Mouse (Mus musculus) CH12.LX (cell line): Measurements from ENCODE around the gene Myo1c. TPM values are rescaled to one million over a fixed set of nuclear protein-coding genes. Genes with fewer than 3 reads are reported as not detected.

Experiments
- DNase-seq: peaks from one replicate; pipeline ENCODE4 v3.0.0-alpha.2; 2013; ENCODE audit errors: extremely low read depth
- H3K27ac ChIP-seq: 2 replicates; pipeline ENCODE4 v1.5.1; 2012; ENCODE audit warnings: low read depth, mild to moderate bottlenecking, control low read depth, moderate library complexity; ENCODE audit not compliant: insufficient read depth
- H3K27me3 ChIP-seq: replicated peaks from 2 replicates; pipeline ENCODE3; 2012; ENCODE audit warnings: inconsistent platforms
- H3K36me3 ChIP-seq, 2 experiments: replicated peaks in 1 of 2; 2 replicates each; pipeline versions ENCODE3 to v1.6.1; 2012; ENCODE audit warnings: inconsistent platforms in 1 of 2, low read length in 1 of 2, mild to moderate bottlenecking in 1 of 2, mixed read lengths in 1 of 2, moderate library complexity in 1 of 2; ENCODE audit not compliant: control insufficient read depth in 1 of 2, insufficient read depth in 1 of 2
- H3K4me1 ChIP-seq, 2 experiments: 2 replicates each; pipeline ENCODE4 v1.6.1; 2012; ENCODE audit warnings: inconsistent platforms in 1 of 2, moderate library complexity in 1 of 2; ENCODE audit not compliant: insufficient read depth in 2 of 2, control insufficient read depth in 1 of 2
- H3K4me2 ChIP-seq: 2 replicates; pipeline ENCODE4 v1.6.1; 2012; ENCODE audit warnings: low read depth, mild to moderate bottlenecking, control low read depth; ENCODE audit not compliant: poor library complexity, insufficient read depth, severe bottlenecking
- H3K4me3 ChIP-seq, 3 experiments: fragments of 150-350 bp in 1 of 3; sonication (generic) in 1 of 3; replicated peaks in 1 of 3; 2 replicates each; pipeline versions ENCODE3 to v1.5.1; 2011 to 2012; ENCODE audit warnings: low read depth in 2 of 3, low read length in 2 of 3, mild to moderate bottlenecking in 2 of 3, moderate library complexity in 2 of 3, control low read depth in 1 of 3, improper control_type of control experiment in 1 of 3, inconsistent platforms in 1 of 3, mixed read lengths in 1 of 3; ENCODE audit not compliant: poor library complexity in 1 of 3
- H3K79me2 ChIP-seq: replicated peaks from 2 replicates; pipeline ENCODE4 v1.6.1; 2012; ENCODE audit warnings: mild to moderate bottlenecking, moderate library complexity; ENCODE audit not compliant: control insufficient read depth, poor library complexity, insufficient read depth, severe bottlenecking; ENCODE audit errors: extremely low read depth
- H3K9ac ChIP-seq: 2 replicates; pipeline ENCODE4 v1.6.1; 2012; ENCODE audit warnings: low read depth, mild to moderate bottlenecking, control low read depth, moderate library complexity; ENCODE audit not compliant: insufficient read depth
- H3K9me3 ChIP-seq: replicated peaks from 2 replicates; pipeline ENCODE3; 2012; ENCODE audit warnings: low read length, inconsistent platforms, mixed read lengths
- BHLHE40 ChIP-seq: IDR thresholded peaks from 2 replicates; pipeline ENCODE4 v1.6.1; 2011; ENCODE audit warnings: mild to moderate bottlenecking, low read depth, low read length, improper control_type of control experiment
- CHD1 ChIP-seq: IDR thresholded peaks from 2 replicates; pipeline ENCODE4 v1.6.1; 2012; ENCODE audit warnings: low read depth, low read length, improper control_type of control experiment, inconsistent platforms
- CHD2 ChIP-seq: IDR thresholded peaks from 2 replicates; pipeline ENCODE4 v1.6.1; 2011; ENCODE audit warnings: low read length, improper control_type of control experiment
- CTCF ChIP-seq, 2 experiments: IDR thresholded peaks in 1 of 2; conservative IDR thresholded peaks in 1 of 2; 2 replicates each; pipeline ENCODE4 v1.5.1; 2011 to 2012; ENCODE audit warnings: low read depth in 2 of 2, low read length in 2 of 2, improper control_type of control experiment in 1 of 2, inconsistent platforms in 1 of 2, mild to moderate bottlenecking in 1 of 2, moderate library complexity in 1 of 2
- E2F4 ChIP-seq: IDR thresholded peaks from 2 replicates; pipeline ENCODE4 v1.6.1; 2011; ENCODE audit warnings: low read depth, low read length, improper control_type of control experiment; ENCODE audit not compliant: insufficient replicate concordance
- ELF1 ChIP-seq: IDR thresholded peaks from 2 replicates; pipeline ENCODE4 v1.6.1; 2014; ENCODE audit warnings: low read depth, mild to moderate bottlenecking, inconsistent platforms, low read length, improper control_type of control experiment
- EP300 ChIP-seq: IDR thresholded peaks from 2 replicates; pipeline ENCODE4 v1.6.1; 2011; ENCODE audit warnings: low read length, improper control_type of control experiment
- ETS1 ChIP-seq: conservative IDR thresholded peaks from 2 replicates; pipeline ENCODE4 v1.6.1; 2012; ENCODE audit warnings: low read depth, mild to moderate bottlenecking, inconsistent platforms, low read length, improper control_type of control experiment, moderate library complexity
- GABPA ChIP-seq: IDR thresholded peaks from 2 replicates; pipeline ENCODE4 v1.6.1; 2012; ENCODE audit warnings: low read depth, low read length, improper control_type of control experiment, inconsistent platforms; ENCODE audit not compliant: insufficient replicate concordance
- HCFC1 ChIP-seq: IDR thresholded peaks from 2 replicates; pipeline ENCODE4 v1.6.1; 2012; ENCODE audit warnings: low read depth, mild to moderate bottlenecking, inconsistent platforms, low read length, improper control_type of control experiment
- IRF4 ChIP-seq: IDR thresholded peaks from 2 replicates; pipeline ENCODE4 v1.6.1; 2014; ENCODE audit warnings: low read depth, mild to moderate bottlenecking, inconsistent platforms, low read length, improper control_type of control experiment
- JUN ChIP-seq: IDR thresholded peaks from 2 replicates; pipeline ENCODE4 v1.6.1; 2011; ENCODE audit warnings: low read depth, mild to moderate bottlenecking, low read length, improper control_type of control experiment, moderate library complexity; ENCODE audit not compliant: insufficient read depth
- JUND ChIP-seq: conservative IDR thresholded peaks from 2 replicates; pipeline ENCODE4 v1.6.1; 2011; ENCODE audit warnings: low read depth, low read length, improper control_type of control experiment
- KAT2A ChIP-seq: IDR thresholded peaks from 2 replicates; pipeline ENCODE4 v1.6.1; 2012; ENCODE audit warnings: low read length, improper control_type of control experiment, inconsistent platforms; ENCODE audit not compliant: insufficient replicate concordance
- MAFK ChIP-seq: IDR thresholded peaks from 2 replicates; pipeline ENCODE4 v1.6.1; 2011; ENCODE audit warnings: low read length, improper control_type of control experiment; ENCODE audit not compliant: insufficient replicate concordance
- MAX ChIP-seq: IDR thresholded peaks from 2 replicates; pipeline ENCODE4 v1.6.1; 2011; ENCODE audit warnings: low read length, improper control_type of control experiment
- MAZ ChIP-seq: IDR thresholded peaks from 2 replicates; pipeline ENCODE4 v1.6.1; 2012; ENCODE audit warnings: low read depth, mild to moderate bottlenecking, inconsistent platforms, low read length, improper control_type of control experiment, moderate library complexity
- MEF2A ChIP-seq: IDR thresholded peaks from 2 replicates; pipeline ENCODE4 v1.6.1; 2014; ENCODE audit warnings: low read depth, mild to moderate bottlenecking, inconsistent platforms, low read length, improper control_type of control experiment, borderline replicate concordance
- MXI1 ChIP-seq: IDR thresholded peaks from 2 replicates; pipeline ENCODE4 v1.6.1; 2011; ENCODE audit warnings: mild to moderate bottlenecking, low read depth, low read length, improper control_type of control experiment
- MYC ChIP-seq: IDR thresholded peaks from 2 replicates; pipeline ENCODE4 v1.6.1; 2011; ENCODE audit warnings: low read depth, mild to moderate bottlenecking, improper control_type of control experiment, low read length
- NRF1 ChIP-seq: IDR thresholded peaks from 2 replicates; pipeline ENCODE4 v1.6.1; 2014; ENCODE audit warnings: low read depth, mild to moderate bottlenecking, inconsistent platforms, low read length, improper control_type of control experiment, moderate library complexity
- PAX5 ChIP-seq: IDR thresholded peaks from 2 replicates; pipeline ENCODE4 v1.6.1; 2012; ENCODE audit warnings: low read length, inconsistent platforms, mixed read lengths
- POLR2AphosphoS2 ChIP-seq: IDR thresholded peaks from 2 replicates; pipeline ENCODE4 v1.6.1; 2011; ENCODE audit warnings: low read depth, low read length, improper control_type of control experiment
- RAD21 ChIP-seq: IDR thresholded peaks from 2 replicates; pipeline ENCODE4 v1.6.1; 2011; ENCODE audit warnings: low read depth, mild to moderate bottlenecking, low read length, improper control_type of control experiment, moderate library complexity
- RCOR1 ChIP-seq: conservative IDR thresholded peaks from 2 replicates; pipeline ENCODE4 v1.6.1; 2012; ENCODE audit warnings: low read depth, mild to moderate bottlenecking, inconsistent platforms, low read length, improper control_type of control experiment
- SIN3A ChIP-seq: IDR thresholded peaks from 2 replicates; pipeline ENCODE4 v1.6.1; 2012; ENCODE audit warnings: low read length, improper control_type of control experiment, inconsistent platforms
- TBP ChIP-seq: conservative IDR thresholded peaks from 2 replicates; pipeline ENCODE4 v1.6.1; 2011; ENCODE audit warnings: low read depth, low read length, improper control_type of control experiment
- UBTF ChIP-seq: IDR thresholded peaks from 2 replicates; pipeline ENCODE4 v1.6.1; 2012; ENCODE audit warnings: low read depth, mild to moderate bottlenecking, inconsistent platforms, low read length, improper control_type of control experiment, moderate library complexity
- USF1 ChIP-seq: IDR thresholded peaks from 2 replicates; pipeline ENCODE4 v1.6.1; 2014; ENCODE audit warnings: low read depth, mild to moderate bottlenecking, inconsistent platforms, low read length, improper control_type of control experiment
- USF2 ChIP-seq: conservative IDR thresholded peaks from 2 replicates; pipeline ENCODE4 v1.6.1; 2011; ENCODE audit warnings: low read depth, low read length, improper control_type of control experiment
- ZC3H11A ChIP-seq: IDR thresholded peaks from 2 replicates; pipeline ENCODE4 v1.6.1; 2012; ENCODE audit warnings: low read depth, mild to moderate bottlenecking, inconsistent platforms, low read length, improper control_type of control experiment
- ZMIZ1 ChIP-seq: IDR thresholded peaks from 2 replicates; pipeline ENCODE4 v1.6.1; 2012; ENCODE audit warnings: low read depth, mild to moderate bottlenecking, inconsistent platforms, low read length, improper control_type of control experiment
- ZNF384 ChIP-seq: IDR thresholded peaks from 2 replicates; pipeline ENCODE4 v1.6.1; 2012; ENCODE audit warnings: low read depth, low read length, improper control_type of control experiment, inconsistent platforms
- dilution Hi-C: fragments of 300-500 bp; cut with MboI; formaldehyde crosslinking; loops from 2 replicates; pipeline ENCODE4 v1.14.3; 2020; ENCODE audit warnings: low sequenced_read_pairs; ENCODE audit not compliant: extremely low pct_unique_long_range_greater_than_20kb, extremely low pct_ligation_motif_present
- in situ Hi-C: fragments of 300-500 bp; cut with MboI; formaldehyde crosslinking; loops from 3 replicates; pipeline ENCODE4 v1.14.3; 2019; ENCODE audit warnings: low sequenced_read_pairs, low pct_ligation_motif_present, low pct_unique_long_range_greater_than_20kb, mixed read lengths
- polyA plus RNA-seq: library from polyadenylated mRNA; unstranded; fragments of >175 nt; gene quantifications from 2 replicates; pipeline ENCODE4 v1.2.1, GENCODE M21; 2012; ENCODE audit warnings: low read depth; ENCODE audit not compliant: insufficient read length
- total RNA-seq, 2 experiments: library from RNA; depleted of rRNA; stranded (reverse); fragments of 300-350 nt in 1 of 2; fragments of >200 nt in 1 of 2; gene quantifications; 2 replicates each; pipeline ENCODE4 v1.2.3; 2012 to 2014

Gene Myo1c
- total and polyA plus RNA-seq, 3 experiments: 21.9 to 52.0 (median 41.1) TPM

DNA sequence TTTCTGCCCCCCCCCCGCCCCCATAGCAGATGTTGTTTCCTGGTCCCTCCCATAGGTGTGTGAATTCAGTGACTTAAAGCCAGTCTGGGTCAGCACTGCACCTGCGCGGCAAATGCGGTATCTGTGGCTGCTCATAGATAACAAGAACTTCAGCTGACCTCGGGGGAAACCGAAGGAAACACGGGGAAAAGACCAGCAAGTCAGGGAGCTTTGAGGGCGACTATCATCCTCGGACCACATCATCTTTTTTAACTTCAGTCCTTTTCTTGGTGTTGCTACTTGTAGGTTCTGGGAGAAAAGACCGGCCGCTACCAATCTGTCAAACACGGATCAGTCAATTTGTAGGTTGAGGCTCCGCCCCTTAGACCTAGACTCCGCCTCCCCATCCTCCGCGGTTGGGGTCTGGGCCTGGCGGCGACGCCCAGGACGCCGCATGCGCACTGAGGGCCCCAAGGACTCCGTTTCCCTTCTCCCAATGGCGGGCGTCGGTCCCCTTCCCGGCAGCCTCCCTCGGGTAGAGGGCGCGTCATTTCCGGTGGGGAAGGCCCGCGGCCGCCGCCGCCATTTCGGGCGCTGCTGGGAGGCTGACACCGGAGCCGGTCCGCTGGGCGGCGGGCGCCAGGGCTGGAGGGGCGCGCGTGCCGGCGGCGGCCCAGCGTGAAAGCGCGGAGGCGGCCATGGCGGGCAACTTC, 28.6 kb downstream of the Myo1c start, which contains the start of gene Crk (continued):
- TF ChIP-seq UBTF (no peak), E2F4 (no peak), PAX5 (no peak), RCOR1 (no peak; the same call in 1 of the 2 replicates), KAT2A (peak; percentile 89; the same call in 1 of the 2 replicates), ZNF384 (no peak), GABPA (peak; percentile 51; the same call in 1 of the 2 replicates), CHD1 (0 out of 2 replicates have a peak, but pooled peaks have one; percentile 7), USF1 (no peak), CHD2 (no peak), RAD21 (no peak), ZC3H11A (no peak), POLR2AphosphoS2 (peak; percentile 76; the same call in 1 of the 2 replicates), ZMIZ1 (peak; percentile 92), MEF2A (no peak), HCFC1 (peak; percentile 95)

GRCm38 (mm10) chr11:75679439-75680171, 29.3 kb downstream of the Myo1c start:
- Histone ChIP-seq H3K79me2 (peaks cover 54% of the 10 kb centered on the region), H3K4me3 (peak overlapping the region; percentile 80 to 96 (median 89)), H3K9me3 (no peaks in the 10 kb centered on the region), H3K36me3 (peaks cover 8 to 34% of the 10 kb centered on the region in 2 experiments), H3K4me2 (peak overlapping the region; percentile 100), H3K9ac (peak overlapping the region; percentile 87), H3K4me1 (peaks cover 8 to 50% of the 10 kb centered on the region in 2 experiments), H3K27me3 (no peaks in the 10 kb centered on the region), H3K27ac (peak overlapping the region; percentile 86)
- DNase-seq: peak; percentile 71
- in situ Hi-C loops (no loop called here), dilution Hi-C loops (no loop called here)
- TF ChIP-seq ETS1 (no peak), TBP (0 out of 2 replicates have a peak, but pooled peaks have one; percentile 37), JUN (no peak), KAT2A (no peak), ZMIZ1 (no peak; the same call in 1 of the 2 replicates), E2F4 (no peak), BHLHE40 (no peak), USF2 (no peak), MYC (no peak), MAX (no peak; the same call in 1 of the 2 replicates), CTCF (conservative IDR thresholded peaks at IDR 0.05 in 1 of 2, IDR thresholded peaks at IDR 0.05 in 1 of 2; ENCODE audit: low read depth in 2 of 2, low read length in 2 of 2) (peak; percentile 45 to 46; a peak in 3 of 4 replicates), NRF1 (no peak), POLR2AphosphoS2 (no peak), ELF1 (no peak), SIN3A (peak; percentile 28; the same call in 1 of the 2 replicates), ZNF384 (no peak), USF1 (no peak), MXI1 (peak; percentile 20; the same call in 1 of the 2 replicates), CHD2 (no peak), IRF4 (no peak), JUND (no peak), MAFK (no peak), MAZ (no peak), EP300 (no peak), MEF2A (no peak)
